Mouse (Mus musculus) adrenal gland, postnatal 36 days (tissue): ENCODE data around the gene Foxn1. TPM values are rescaled to one million over a fixed set of nuclear protein-coding genes. Genes with fewer than 3 reads are reported as not detected.

Source experiments
- DNase-seq, 2 experiments: peaks; one replicate each; pipeline ENCODE4 v3.0.0; 2021; ENCODE audit warnings: mixed read lengths in 1 of 2
- total RNA-seq, 2 experiments: library from RNA; stranded (reverse); gene quantifications; 2 replicates each; pipeline ENCODE4 v1.2.3; 2021

Foxn1 gene
- total RNA-seq, 2 experiments from 2014 or later: 0.30 TPM; not detected in 1

- DNase-seq: peak in 1 of 2 experiments; percentile 64
Measured at GRCm38 (mm10) chr11:78358330-78359007, 27.9 kb downstream of the Foxn1 start.

DNA sequence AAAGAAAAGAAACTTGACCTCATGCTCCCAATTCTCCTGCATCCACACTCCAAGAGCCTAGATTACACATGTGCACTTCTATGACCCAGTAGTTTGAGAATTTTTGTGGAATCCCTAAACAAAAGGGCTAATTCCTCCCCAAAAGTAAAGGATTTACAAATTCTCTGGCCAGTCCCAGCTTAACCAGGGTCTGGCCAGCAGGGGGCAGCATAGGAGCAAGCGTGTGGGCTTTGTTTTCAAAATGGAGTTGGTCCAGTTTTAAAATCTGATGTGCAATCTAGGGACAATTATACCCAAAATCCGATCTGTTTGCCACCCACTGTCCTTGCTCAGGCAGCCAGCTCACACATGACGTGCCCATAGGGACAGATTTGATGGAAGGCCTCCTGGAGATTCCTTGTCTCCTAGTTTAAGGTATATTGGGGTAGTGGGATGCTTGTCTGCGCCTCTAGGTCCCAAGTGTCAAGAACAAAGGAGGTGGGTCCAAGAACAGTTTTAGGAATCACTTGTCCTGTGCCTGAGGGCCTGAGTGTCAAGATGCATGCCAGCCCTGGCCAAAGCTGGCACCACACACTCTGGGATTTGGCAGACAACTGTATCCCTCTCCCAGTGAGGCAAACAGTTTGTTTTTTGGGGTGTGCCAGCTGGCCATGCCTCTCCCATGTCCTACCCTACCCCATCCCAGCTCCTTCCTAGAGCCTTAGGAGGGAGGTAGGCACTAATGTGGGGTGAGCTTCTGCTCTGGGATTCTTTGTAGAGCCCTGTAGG lies 30.7 kb downstream of the Foxn1 start:
- peak; percentile 81 to 88 for DNase-seq

GRCm38 (mm10) chr11:78354905-78355304 lies 31.5 kb downstream of the Foxn1 start:
- no peak for DNase-seq

DNA sequence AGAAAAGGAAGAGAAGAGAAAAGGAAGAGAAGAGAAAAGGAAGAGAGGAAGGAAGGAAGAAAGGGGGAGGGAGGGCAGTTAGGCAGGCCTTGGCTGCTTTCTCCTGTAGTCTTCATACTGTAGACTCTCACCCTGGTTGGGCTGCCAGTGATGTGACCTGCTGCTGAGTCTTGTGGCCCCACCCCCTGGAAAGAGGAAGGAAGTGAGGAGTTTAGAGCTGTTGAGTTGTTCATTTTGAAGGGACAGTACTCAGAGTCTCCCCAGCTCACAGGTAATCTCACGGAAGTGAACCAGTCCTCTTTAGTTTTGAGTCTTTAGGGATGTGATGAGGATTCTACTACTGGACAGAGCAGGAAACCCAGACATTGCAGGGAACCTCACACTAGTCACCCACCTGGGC lies 33.3 kb downstream of the Foxn1 start:
- DNase-seq: no peak

- DNase-seq: no peak
Measured at GRCm38 (mm10) chr11:78349441-78350358, 36.7 kb downstream of the Foxn1 start.

- DNase-seq: no peak
Measured at GRCm38 (mm10) chr11:78348474-78348873, 37.9 kb downstream of the Foxn1 start.

DNA sequence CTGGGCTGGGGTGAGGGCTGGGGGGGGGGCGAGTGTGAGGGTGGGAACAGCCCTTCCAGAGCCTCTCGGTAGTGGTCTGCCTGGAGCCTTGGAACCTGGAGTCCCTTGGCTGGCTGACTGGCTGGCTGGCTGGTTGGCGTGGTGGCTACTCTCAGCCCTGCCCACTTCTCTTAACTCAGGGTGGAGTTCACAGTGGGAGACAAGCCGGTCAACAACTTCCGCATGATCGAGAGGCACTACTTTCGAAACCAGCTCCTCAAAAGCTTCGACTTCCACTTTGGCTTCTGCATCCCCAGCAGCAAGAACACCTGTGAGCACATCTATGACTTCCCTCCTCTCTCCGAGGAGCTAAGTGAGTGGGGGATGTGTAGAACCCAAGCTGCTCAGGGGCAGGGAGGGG lies 38.5 kb downstream of the Foxn1 start:
- DNase-seq: no peak

GRCm38 (mm10) chr11:78347070-78347754 lies 39.1 kb downstream of the Foxn1 start:
- peak; percentile 75 to 82 for DNase-seq

DNA sequence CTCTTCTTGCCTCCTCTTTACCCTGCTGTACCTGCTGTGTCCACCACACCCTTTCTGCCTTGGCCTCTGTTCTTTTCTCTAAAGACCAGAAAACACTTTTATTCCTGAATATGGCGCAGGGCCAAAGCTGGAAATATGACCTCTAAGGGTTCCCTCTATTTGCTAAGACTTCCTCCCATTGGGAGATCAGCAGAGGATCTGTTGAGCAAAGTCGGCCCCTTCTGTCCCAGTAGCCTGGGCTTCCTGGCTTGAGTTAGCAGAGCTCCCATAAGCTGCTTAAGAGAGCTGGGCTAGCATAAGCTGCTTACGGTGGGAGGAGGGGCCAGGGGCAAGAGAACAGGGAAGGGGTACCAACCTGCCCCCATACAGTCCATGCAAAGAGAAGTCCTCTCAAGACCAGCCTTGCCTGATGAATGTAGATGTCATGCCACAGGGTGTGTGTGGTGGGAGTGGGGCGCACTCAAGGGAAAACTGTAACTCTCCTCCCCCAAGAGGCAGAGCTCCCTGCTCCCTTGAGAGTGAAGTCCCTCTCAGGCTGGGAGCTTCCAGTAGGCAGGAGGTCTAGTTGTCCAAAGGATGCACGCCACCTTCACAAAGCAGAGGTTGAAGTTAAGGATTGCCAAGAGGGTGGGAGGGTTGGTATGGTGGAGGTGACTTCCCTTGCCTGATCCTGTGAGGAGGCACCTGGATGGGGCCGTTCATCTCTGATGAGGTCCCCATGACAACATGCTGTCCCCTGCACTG lies 39.9 kb downstream of the Foxn1 start:
- no peak for DNase-seq

GRCm38 (mm10) chr11:78345801-78346200 lies 40.6 kb downstream of the Foxn1 start:
- DNase-seq: no peak

GRCm38 (mm10) chr11:78344890-78345715 lies 41.3 kb downstream of the Foxn1 start:
- DNase-seq: peak; percentile 60 to 72

DNA sequence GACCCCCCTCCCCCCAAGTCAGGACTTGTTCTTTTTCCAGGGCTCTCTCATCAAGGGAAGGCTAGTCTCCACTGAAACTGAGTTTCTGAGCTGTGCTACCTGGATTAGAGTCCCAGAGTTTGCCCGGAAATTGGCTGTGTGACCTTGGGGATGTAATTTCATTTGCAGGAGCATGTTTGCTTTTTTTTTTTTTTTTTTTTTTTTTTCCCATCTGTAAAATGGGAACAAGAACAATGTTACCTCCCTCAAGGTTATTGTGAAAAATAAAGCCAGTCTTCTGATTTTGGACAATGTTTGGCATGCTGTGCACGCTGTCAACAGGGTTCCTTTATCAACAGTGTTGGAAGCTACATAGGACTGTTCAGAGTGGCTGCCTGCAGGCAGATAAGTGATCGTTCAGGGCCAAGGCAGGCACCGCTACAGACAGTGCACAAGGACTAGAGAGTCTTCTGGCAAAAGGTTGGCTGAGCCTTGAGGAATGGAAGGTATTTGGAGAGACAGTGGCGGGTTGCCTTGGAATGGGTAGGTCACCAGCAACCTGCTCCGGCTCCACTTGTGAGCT lies 41.9 kb downstream of the Foxn1 start:
- DNase-seq: no peak

DNA sequence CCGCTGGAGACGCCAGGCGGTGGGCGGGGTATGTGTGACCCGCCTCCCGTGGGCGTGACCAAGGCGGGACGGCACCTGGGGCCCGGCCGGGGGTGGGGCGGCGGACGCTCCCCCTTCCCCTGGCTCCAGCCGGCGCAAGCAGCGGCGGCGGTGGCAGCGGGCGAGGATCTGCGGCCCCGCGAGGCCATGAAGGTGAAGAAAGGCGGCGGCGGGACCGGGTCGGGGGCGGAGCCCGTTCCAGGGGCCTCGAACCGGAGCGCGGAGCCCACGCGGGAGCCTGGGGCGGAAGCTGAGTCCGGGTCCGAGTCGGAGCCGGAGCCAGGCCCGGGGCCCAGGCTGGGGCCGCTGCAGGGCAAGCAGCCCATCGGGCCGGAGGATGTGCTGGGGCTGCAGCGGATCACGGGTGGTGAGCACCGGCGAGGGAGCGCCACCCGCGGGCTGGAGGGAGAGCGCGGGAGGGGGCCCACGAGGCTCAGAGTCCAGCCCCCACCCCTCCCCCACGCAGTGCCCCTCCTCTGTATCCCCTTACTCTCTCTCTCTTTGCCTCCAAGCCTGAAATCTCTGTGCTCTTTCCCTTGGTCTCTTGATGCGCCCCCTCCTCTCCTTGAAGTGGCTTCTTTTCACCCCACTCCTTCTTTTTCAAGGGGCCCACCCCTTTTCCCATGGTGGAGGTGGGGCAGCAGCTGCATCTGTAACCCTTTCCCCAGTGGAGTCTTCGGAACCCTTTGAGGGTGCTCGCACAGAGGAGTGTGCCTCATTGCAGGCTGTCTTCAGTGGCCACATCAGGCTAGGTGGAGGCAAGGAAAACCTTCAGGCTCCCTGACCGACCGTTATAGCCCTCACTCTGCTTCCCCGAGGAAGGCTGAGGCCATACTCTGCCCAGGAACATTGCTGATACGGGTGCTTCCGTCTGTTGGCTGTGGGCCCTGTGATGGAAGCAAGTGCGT lies 42.7 kb downstream of the Foxn1 start, which contains the start of gene Unc119:
Unc119 (plus strand) TSS at position 102 of the 947 bp plus-strand sequence.
- DNase-seq: peak; percentile 89 to 95

- no peak for DNase-seq
Measured at GRCm38 (mm10) chr11:78341702-78342101, 44.7 kb downstream of the Foxn1 start.

GRCm38 (mm10) chr11:78337040-78337439 lies 49.3 kb downstream of the Foxn1 start:
- DNase-seq: no peak

- peak; percentile 48 to 66 for DNase-seq
Measured at GRCm38 (mm10) chr11:78333992-78334391, 52.4 kb downstream of the Foxn1 start.

- no peak for DNase-seq
Measured at GRCm38 (mm10) chr11:78332676-78333075, 53.7 kb downstream of the Foxn1 start.

DNA sequence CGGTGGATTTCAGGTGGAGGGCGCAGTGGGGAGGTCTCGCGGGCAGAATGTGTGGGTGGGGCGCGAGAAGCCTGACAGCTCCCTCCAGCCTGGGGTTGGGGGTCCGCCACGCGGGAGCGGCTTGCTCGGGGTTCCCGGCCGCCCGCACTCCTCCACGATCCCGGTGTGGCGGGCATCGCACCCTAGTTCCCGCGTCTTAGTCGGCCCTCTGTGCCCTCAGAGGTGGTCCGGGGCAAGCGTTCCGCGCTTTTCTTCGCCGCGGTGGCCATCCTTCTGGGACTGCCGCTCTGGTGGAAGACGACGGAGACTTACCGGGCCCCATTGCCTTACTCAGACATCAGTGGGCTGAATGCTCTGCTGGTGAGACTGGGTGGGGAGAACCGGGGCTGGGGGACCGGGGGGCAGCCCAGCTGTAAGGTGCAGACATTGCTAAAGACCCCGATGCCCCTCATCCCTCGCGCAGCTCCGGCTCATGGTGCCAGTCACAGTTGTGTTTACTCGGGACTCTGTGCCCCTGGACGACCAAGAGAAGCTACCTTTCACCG lies 57.8 kb downstream of the Foxn1 start:
- no peak for DNase-seq
